Mouse (Mus musculus): ENCODE results near the gene Acsl5. TPM values are rescaled to one million over a fixed set of nuclear protein-coding genes. Genes with fewer than 3 reads are reported as not detected.

Acsl5 gene
- polyA plus RNA-seq, 1 experiment from 2014 or later: 34.8 TPM

DNA sequence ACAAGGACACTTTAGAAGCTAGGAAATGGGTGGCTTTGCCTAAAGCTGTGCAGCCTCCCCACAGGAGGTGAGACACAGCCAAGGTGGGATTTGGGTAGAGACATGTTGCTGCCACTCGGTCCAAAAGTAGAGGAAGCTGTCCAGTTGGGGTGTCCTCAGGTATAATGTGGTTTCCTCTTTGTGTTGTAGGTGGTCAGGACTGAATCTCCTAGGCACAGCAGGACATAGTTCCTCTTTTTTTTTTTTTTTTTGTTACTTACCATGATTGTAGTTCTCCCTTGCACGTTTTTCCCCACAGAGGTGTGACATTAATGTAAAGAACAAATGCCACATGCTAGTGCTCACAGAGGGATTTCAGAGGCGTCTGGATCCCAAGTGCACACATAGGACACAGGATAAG is 13.5 kb downstream of the Acsl5 start:
- Histone ChIP-seq H3K4me1 (peaks cover 3% of the 10 kb centered on the region; the same call in 1 of the 2 replicates), H3K4me3 (no peak overlapping the region)
- no peak for ATAC-seq (ENCODE audit: insufficient number of reproducible peaks, insufficient read depth, low FRiP score, low TSS enrichment, low read depth)

DNA sequence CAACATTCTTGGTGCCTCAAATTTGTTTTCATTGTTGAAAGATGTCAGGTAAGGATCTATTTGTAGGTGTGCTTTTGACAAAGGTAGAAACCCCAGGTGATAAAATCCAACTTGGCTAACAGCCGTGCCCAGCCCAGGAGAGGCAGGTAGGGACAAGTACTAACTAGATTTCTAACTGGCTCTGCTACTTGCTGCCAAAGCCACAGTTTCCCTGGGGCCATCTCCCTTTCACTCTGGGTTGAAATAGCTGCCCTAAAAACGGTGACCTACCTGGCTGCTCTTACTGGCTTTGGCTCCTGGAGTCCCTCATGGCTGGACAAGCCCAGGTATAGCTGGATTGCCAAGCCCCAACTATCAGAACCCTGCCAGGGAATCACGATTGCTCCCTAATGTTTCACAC is 15.0 kb downstream of the Acsl5 start:
- no peaks in the 10 kb centered on the region for H3K27me3 ChIP-seq
- no peak for ATAC-seq (ENCODE audit: insufficient number of reproducible peaks, insufficient read depth, low FRiP score, low TSS enrichment, low read depth)
- 69% methylated on average over 3 of the region's 3 CpGs for WGBS

More for the DNA sequence above, 13.5 kb downstream of the Acsl5 start:
- H3K27ac ChIP-seq: no peak overlapping the region
- H3K4me2 ChIP-seq: no peak overlapping the region
- WGBS: 65% methylated on average over 3 of the region's 3 CpGs
- H3K27me3 ChIP-seq: no peaks in the 10 kb centered on the region
- no peak overlapping the region for H3K9ac ChIP-seq
- H3K36me3 ChIP-seq: no peaks in the 10 kb centered on the region
- no peaks in the 10 kb centered on the region for H3K9me3 ChIP-seq

DNA sequence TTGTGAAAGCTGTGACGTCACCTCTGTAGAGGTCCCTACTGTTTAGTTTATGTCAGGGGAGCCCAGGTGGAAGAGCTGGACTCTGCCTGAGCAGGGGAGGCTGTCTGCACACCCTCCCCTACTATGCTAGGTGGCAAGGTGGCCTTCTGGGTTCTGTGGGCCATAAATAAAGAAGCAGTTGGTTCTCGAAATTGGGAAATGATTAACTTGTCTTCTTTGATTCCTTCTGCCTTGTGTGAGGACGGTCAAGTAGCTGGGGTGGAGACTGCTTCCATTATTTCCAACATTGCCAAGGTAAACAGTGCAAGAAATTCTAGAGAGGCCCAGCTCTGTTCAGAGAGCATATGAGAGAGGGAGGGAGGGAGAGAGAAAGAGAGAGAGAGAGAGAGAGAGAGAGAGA is 16.4 kb downstream of the Acsl5 start:
- no peak for ATAC-seq (ENCODE audit: insufficient number of reproducible peaks, insufficient read depth, low FRiP score, low TSS enrichment, low read depth)
- 70% methylated on average over 3 of the region's 3 CpGs for WGBS

More for the DNA sequence above, 15.0 kb downstream of the Acsl5 start:
- Histone ChIP-seq H3K4me2 (no peak overlapping the region), H3K9ac (no peak overlapping the region), H3K36me3 (no peaks in the 10 kb centered on the region), H3K27ac (no peak overlapping the region), H3K4me3 (no peak overlapping the region), H3K4me1 (peaks cover 6% of the 10 kb centered on the region; the same call in 1 of the 2 replicates), H3K9me3 (no peaks in the 10 kb centered on the region)

DNA sequence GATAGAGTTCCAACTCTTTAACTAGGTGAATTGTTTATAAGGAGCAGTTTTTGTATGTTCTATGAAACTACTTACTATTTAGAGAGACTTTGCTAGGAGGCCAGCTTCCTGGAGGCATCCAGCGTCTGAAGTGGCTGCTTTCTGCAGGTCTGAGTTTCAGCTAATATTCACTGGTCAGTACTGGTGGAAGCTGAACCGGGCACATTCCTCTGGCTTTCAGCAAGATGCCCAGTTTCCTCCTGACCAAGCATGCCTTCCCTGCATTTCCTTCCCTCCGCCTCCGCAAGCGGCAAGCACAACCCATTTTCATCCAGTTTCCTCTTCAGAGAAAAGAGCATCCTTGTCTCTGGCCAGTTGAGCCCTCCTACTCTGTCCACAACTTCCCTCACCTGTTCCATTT is 17.3 kb downstream of the Acsl5 start:
- H3K4me1 ChIP-seq: peaks cover 6% of the 10 kb centered on the region; the same call in 1 of the 2 replicates
- H3K4me3 ChIP-seq: no peak overlapping the region
- no peaks in the 10 kb centered on the region for H3K27me3 ChIP-seq
- no peaks in the 10 kb centered on the region for H3K9me3 ChIP-seq
- no peak overlapping the region for H3K9ac ChIP-seq
- H3K4me2 ChIP-seq: no peak overlapping the region
- 81% methylated on average over 5 of the region's 5 CpGs for WGBS
- H3K36me3 ChIP-seq: no peaks in the 10 kb centered on the region
- ATAC-seq (ENCODE audit: insufficient number of reproducible peaks, insufficient read depth, low FRiP score, low TSS enrichment, low read depth): no peak
- H3K27ac ChIP-seq: no peak overlapping the region

More for the DNA sequence above, 16.4 kb downstream of the Acsl5 start:
- Histone ChIP-seq H3K36me3 (no peaks in the 10 kb centered on the region), H3K9ac (no peak overlapping the region), H3K27me3 (no peaks in the 10 kb centered on the region), H3K9me3 (no peaks in the 10 kb centered on the region), H3K4me2 (no peak overlapping the region), H3K4me1 (peaks cover 6% of the 10 kb centered on the region; the same call in 1 of the 2 replicates), H3K4me3 (no peak overlapping the region), H3K27ac (no peak overlapping the region)

DNA sequence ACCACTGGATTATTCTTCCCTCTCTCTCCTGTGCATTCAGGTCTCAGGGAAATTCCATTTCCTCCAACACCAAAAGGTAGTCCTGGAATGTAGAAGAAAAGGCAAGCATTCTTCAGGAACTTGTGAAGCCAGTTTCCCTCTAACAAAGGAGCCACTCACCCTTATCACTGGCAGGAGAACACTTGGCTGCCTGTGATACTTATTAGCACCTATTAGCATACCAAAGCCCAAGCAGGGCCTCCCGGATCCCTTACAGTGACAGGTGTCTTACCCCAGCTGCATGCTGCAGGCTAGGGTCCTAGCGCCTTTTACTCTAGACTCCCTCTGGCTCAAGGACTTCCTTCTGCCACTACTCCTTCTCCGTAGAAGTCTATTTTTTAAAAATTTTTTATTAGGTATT is 19.7 kb downstream of the Acsl5 start:
- Histone ChIP-seq H3K4me3 (no peak overlapping the region), H3K4me1 (peaks cover 6% of the 10 kb centered on the region; the same call in 1 of the 2 replicates), H3K4me2 (no peak overlapping the region), H3K36me3 (no peaks in the 10 kb centered on the region), H3K27me3 (no peaks in the 10 kb centered on the region), H3K9me3 (no peaks in the 10 kb centered on the region), H3K9ac (no peak overlapping the region), H3K27ac (no peak overlapping the region)
- 31% methylated on average over 3 of the region's 3 CpGs for WGBS
- ATAC-seq (ENCODE audit: insufficient number of reproducible peaks, insufficient read depth, low FRiP score, low TSS enrichment, low read depth): peak; percentile 43; the same call in 1 of the 2 replicates

DNA sequence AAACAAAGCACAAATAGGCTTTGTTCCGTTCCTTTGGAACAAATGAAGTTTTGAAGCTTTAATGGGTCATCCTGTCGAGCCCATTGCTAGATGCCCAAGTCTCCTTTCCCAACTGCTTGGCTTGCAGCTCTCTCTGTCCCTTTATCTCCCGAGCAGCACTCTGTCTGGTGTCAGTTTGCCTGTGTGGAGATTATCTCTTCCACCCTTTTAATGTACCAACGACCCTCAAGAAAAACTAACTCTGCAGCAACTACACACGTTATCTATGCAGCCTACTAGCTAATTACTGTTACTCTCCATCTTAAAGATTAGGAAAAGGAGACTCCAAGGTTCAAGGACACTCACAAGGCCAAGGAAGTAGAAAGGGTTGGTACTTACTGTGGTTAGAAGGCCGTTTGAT is 21.6 kb downstream of the Acsl5 start:
- Histone ChIP-seq H3K4me2 (no peak overlapping the region), H3K9ac (no peak overlapping the region), H3K4me1 (peaks cover 3% of the 10 kb centered on the region; the same call in 1 of the 2 replicates), H3K27ac (no peak overlapping the region), H3K27me3 (no peaks in the 10 kb centered on the region), H3K36me3 (no peaks in the 10 kb centered on the region), H3K9me3 (no peaks in the 10 kb centered on the region), H3K4me3 (no peak overlapping the region)
- no peak for ATAC-seq (ENCODE audit: insufficient number of reproducible peaks, insufficient read depth, low FRiP score, low TSS enrichment, low read depth)
- 78% methylated on average over 6 of the region's 6 CpGs for WGBS

DNA sequence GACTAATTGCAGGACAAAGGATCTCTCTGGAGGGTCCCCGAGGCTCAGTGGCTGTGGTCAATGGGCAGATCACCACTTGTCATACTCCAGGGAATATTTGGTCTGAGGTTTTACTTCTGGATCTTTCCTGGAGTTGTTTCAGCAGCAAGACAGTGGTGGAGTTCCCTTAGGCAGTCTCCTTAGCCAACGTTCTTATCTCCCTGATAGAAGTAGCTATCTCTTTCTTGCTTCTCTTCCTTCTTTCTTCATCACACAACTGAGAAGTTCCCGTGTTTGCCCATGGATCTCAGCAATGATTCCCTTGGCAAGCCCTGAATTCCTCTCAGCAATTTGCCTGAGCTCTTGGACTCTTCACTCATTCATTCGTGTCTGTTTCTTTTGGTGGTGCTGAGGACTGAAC is 24.4 kb downstream of the Acsl5 start:
- WGBS: 86% methylated on average over 4 of the region's 4 CpGs

DNA sequence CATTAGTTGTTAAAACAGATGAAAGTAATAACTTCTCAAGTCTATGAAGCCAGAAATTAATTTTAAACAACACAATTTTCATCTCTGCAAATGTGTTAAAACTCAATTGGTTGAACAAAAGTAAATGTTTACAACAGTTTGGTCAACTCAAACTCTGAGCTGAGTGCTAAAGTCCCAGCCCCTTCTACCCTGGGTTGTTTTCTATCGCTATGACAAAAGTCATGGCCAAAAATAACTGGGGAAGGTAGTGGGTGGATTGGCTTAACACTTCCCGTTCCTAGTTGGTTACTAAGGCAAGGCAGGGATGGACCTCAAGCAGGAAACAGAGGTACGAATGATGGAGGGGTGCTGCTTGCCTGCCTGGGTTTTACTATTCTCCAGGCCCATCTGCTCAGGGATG is 25.0 kb downstream of the Acsl5 start:
- Histone ChIP-seq H3K27ac (no peak overlapping the region), H3K4me1 (no peaks in the 10 kb centered on the region), H3K9me3 (no peaks in the 10 kb centered on the region), H3K4me3 (no peak overlapping the region), H3K4me2 (no peak overlapping the region), H3K27me3 (no peaks in the 10 kb centered on the region), H3K36me3 (peaks cover 11% of the 10 kb centered on the region), H3K9ac (no peak overlapping the region)
- no peak for ATAC-seq (ENCODE audit: insufficient number of reproducible peaks, insufficient read depth, low FRiP score, low TSS enrichment, low read depth)
- 86% methylated on average over 3 of the region's 3 CpGs for WGBS

More for the DNA sequence above, 24.4 kb downstream of the Acsl5 start:
- Histone ChIP-seq H3K4me1 (peaks cover 3% of the 10 kb centered on the region; the same call in 1 of the 2 replicates), H3K36me3 (peaks cover 4% of the 10 kb centered on the region; the same call in 1 of the 2 replicates), H3K4me2 (no peak overlapping the region), H3K27ac (no peak overlapping the region), H3K27me3 (no peaks in the 10 kb centered on the region), H3K4me3 (no peak overlapping the region), H3K9ac (no peak overlapping the region), H3K9me3 (no peaks in the 10 kb centered on the region)
- ATAC-seq (ENCODE audit: insufficient number of reproducible peaks, insufficient read depth, low FRiP score, low TSS enrichment, low read depth): no peak

DNA sequence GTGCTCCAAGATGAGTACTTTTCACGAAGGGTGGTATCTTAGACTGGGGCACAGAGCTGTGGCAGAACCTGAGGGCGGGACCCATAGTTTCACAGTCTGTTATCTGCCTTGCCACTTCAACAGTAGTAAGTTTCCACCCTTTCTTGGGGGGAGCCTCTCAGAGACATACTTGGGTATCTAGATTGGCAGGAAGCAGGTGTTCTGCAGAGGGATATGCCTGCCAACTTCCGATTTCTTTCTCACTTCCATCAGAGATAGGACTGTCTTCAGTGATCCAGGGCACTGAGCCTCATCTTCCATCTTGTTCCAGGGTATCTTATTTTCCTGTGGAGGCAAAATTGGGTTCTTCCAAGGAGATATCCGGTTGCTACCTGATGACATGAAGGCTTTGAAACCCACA is 32.4 kb downstream of the Acsl5 start:
- Histone ChIP-seq H3K4me3 (no peak overlapping the region), H3K4me2 (no peak overlapping the region), H3K9me3 (no peaks in the 10 kb centered on the region), H3K4me1 (no peaks in the 10 kb centered on the region), H3K27ac (no peak overlapping the region), H3K27me3 (no peaks in the 10 kb centered on the region), H3K9ac (no peak overlapping the region), H3K36me3 (peaks cover 16% of the 10 kb centered on the region)
- ATAC-seq (ENCODE audit: insufficient number of reproducible peaks, insufficient read depth, low FRiP score, low TSS enrichment, low read depth): no peak
- WGBS: 88% methylated on average over 4 of the region's 4 CpGs

DNA sequence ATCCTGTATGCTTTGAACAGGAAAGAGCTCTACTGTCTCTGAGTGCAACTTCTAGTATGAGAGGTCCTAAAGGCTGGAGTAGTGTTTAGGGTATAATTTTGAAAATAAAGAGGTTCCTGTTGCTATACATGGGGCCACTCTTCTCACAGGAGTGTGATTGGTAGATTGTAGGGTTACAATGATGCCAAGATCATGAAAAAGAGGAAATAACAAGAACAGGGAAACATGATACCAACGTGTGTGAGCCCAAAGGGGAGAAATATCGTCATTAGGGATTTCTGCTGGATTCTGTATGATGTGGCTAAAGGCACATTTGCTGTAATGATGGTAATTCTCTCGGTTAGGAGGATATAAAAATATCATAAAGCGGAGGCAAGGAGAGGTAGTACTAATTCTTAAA is 34.3 kb downstream of the Acsl5 start:
- Histone ChIP-seq H3K27ac (no peak overlapping the region), H3K4me2 (no peak overlapping the region), H3K9me3 (no peaks in the 10 kb centered on the region), H3K36me3 (peaks cover 12% of the 10 kb centered on the region), H3K27me3 (no peaks in the 10 kb centered on the region), H3K9ac (no peak overlapping the region), H3K4me3 (no peak overlapping the region), H3K4me1 (no peaks in the 10 kb centered on the region)
- ATAC-seq (ENCODE audit: insufficient number of reproducible peaks, insufficient read depth, low FRiP score, low TSS enrichment, low read depth): no peak
- WGBS: 71% methylated on average over 4 of the region's 4 CpGs

DNA sequence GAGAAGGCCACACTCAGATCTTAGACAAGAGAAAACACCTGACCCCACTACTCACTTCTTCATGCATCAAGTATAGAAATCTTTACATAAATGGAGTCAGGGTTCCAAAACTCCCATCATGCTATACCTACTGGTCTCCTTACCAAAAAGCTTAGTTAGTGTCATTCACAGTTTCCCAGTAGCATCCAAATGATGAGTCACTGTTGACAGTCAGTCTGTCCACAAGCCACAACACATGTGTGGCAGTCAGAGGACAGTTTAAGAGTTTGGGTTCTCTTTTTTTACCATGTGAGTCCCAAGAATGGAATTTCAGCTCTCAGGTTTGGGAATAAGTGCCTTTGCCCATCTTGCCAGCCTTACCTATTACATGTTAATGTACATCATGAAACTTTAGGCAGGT is 37.2 kb downstream of the Acsl5 start:
- Histone ChIP-seq H3K4me1 (peaks cover 6% of the 10 kb centered on the region; the same call in 1 of the 2 replicates), H3K9ac (no peak overlapping the region), H3K27ac (no peak overlapping the region), H3K4me2 (no peak overlapping the region), H3K27me3 (no peaks in the 10 kb centered on the region), H3K36me3 (0 out of 2 replicates have a peak, but pooled peaks cover 5% of the 10 kb centered on the region), H3K9me3 (no peaks in the 10 kb centered on the region), H3K4me3 (no peak overlapping the region)
- no peak for ATAC-seq (ENCODE audit: insufficient number of reproducible peaks, insufficient read depth, low FRiP score, low TSS enrichment, low read depth)

DNA sequence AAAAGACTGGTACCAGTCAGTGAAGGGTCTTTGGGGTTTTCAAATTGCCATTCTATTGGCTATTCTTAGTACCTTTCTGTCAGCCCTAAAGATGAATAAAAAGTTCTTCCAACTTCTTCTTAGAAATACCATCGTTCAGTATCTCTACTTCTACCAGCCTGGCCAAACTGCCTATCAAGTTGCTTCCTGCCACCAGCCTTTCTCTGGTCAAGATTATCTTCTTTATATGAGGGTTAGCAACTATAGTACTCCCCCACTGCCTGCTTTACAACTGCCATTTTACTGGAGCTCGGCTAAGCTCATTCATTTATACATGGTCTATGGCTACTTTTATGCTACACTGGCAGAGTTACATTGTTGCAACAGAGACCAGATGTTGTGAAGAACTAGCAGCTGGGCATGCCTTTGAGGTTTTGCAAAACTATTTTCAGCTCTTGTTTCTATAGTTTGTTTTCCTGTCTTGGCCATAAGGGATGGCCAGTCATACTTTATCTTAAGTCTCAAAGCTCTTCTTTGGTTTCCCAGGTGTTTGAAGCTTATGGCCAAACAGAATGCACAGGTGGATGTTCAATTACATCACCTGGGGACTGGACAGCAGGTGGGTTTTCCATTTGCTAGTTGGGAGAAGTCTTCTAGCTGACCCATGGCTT is 39.0 kb downstream of the Acsl5 start:
- peaks cover 6% of the 10 kb centered on the region for H3K4me1 ChIP-seq
- H3K9me3 ChIP-seq: no peaks in the 10 kb centered on the region
- H3K4me2 ChIP-seq: no peak overlapping the region
- WGBS: 82% methylated on average over 2 of the region's 2 CpGs
- no peak for ATAC-seq (ENCODE audit: insufficient number of reproducible peaks, insufficient read depth, low FRiP score, low TSS enrichment, low read depth)
- no peaks in the 10 kb centered on the region for H3K27me3 ChIP-seq
- H3K36me3 ChIP-seq: peaks cover 14% of the 10 kb centered on the region
- no peak overlapping the region for H3K4me3 ChIP-seq
- no peak overlapping the region for H3K27ac ChIP-seq
- H3K9ac ChIP-seq: no peak overlapping the region

Data from embryonic facial prominence, embryonic 13.5 days (tissue).